Mouse (Mus musculus): ENCODE data around the gene Ghr. TPM values are rescaled to one million over a fixed set of nuclear protein-coding genes. Genes with fewer than 3 reads are reported as not detected.

Ghr gene
- polyA plus RNA-seq, 1 experiment = 3.8 TPM

- no peak overlapping the region for H3K4me3 ChIP-seq (ENCODE audit: low read depth, low read length)
- no peak for TF ChIP-seq POLR2A (IDR thresholded peaks at IDR 0.05; ENCODE audit: low read depth, low read length)
- TF ChIP-seq CTCF (IDR thresholded peaks at IDR 0.05; ENCODE audit: extremely low read depth, insufficient read length, insufficient replicate concordance, low read depth, low read length) = no peak
- no peak overlapping the region for H3K27ac ChIP-seq (ENCODE audit: insufficient read depth, low read depth, low read length)
- H3K4me1 ChIP-seq (ENCODE audit: control insufficient read depth, insufficient read depth, insufficient read length, low read length) = no peaks in the 10 kb centered on the region
- WGBS = 63% methylated on average over 1 of the region's 1 CpGs
- H3K36me3 ChIP-seq (ENCODE audit: control insufficient read depth, insufficient read depth, low read length) = no peaks in the 10 kb centered on the region
- H3K27me3 ChIP-seq (ENCODE audit: control insufficient read depth, insufficient read depth, low read length) = no peaks in the 10 kb centered on the region
Measured at GRCm38 (mm10) chr15:3514027-3514426, 69.3 kb downstream of the Ghr start.

- no peak overlapping the region for H3K27ac ChIP-seq (ENCODE audit: insufficient read depth, low read depth, low read length)
- no peaks in the 10 kb centered on the region for H3K4me1 ChIP-seq (ENCODE audit: control insufficient read depth, insufficient read depth, insufficient read length, low read length)
- H3K4me3 ChIP-seq (ENCODE audit: low read depth, low read length) = no peak overlapping the region
- no peaks in the 10 kb centered on the region for H3K36me3 ChIP-seq (ENCODE audit: control insufficient read depth, insufficient read depth, low read length)
- TF ChIP-seq CTCF (IDR thresholded peaks at IDR 0.05; ENCODE audit: extremely low read depth, insufficient read length, insufficient replicate concordance, low read depth, low read length) = no peak
- no peak for TF ChIP-seq POLR2A (IDR thresholded peaks at IDR 0.05; ENCODE audit: low read depth, low read length)
- 73% methylated on average over 1 of the region's 1 CpGs for WGBS
- H3K27me3 ChIP-seq (ENCODE audit: control insufficient read depth, insufficient read depth, low read length) = no peaks in the 10 kb centered on the region
Measured at GRCm38 (mm10) chr15:3512380-3512779, 70.9 kb downstream of the Ghr start.

GRCm38 (mm10) chr15:3511639-3512171 lies 71.6 kb downstream of the Ghr start:
- Histone ChIP-seq H3K4me1 (ENCODE audit: control insufficient read depth, insufficient read depth, insufficient read length, low read length) (no peaks in the 10 kb centered on the region), H3K27ac (ENCODE audit: insufficient read depth, low read depth, low read length) (no peak overlapping the region), H3K4me3 (ENCODE audit: low read depth, low read length) (no peak overlapping the region), H3K27me3 (ENCODE audit: control insufficient read depth, insufficient read depth, low read length) (no peaks in the 10 kb centered on the region), H3K36me3 (ENCODE audit: control insufficient read depth, insufficient read depth, low read length) (no peaks in the 10 kb centered on the region)
- TF ChIP-seq POLR2A (IDR thresholded peaks at IDR 0.05; ENCODE audit: low read depth, low read length) = no peak
- TF ChIP-seq CTCF (IDR thresholded peaks at IDR 0.05; ENCODE audit: extremely low read depth, insufficient read length, insufficient replicate concordance, low read depth, low read length) = no peak
- WGBS = 75% methylated on average over 2 of the region's 2 CpGs

- H3K36me3 ChIP-seq (ENCODE audit: control insufficient read depth, insufficient read depth, low read length) = no peaks in the 10 kb centered on the region
- WGBS = 75% methylated on average over 3 of the region's 3 CpGs
Measured at GRCm38 (mm10) chr15:3509089-3509488, 74.2 kb downstream of the Ghr start.

GRCm38 (mm10) chr15:3507329-3507728 lies 76.0 kb downstream of the Ghr start:
- H3K4me1 ChIP-seq (ENCODE audit: control insufficient read depth, insufficient read depth, insufficient read length, low read length) = no peaks in the 10 kb centered on the region
- TF ChIP-seq CTCF (IDR thresholded peaks at IDR 0.05; ENCODE audit: extremely low read depth, insufficient read length, insufficient replicate concordance, low read depth, low read length) (no peak), POLR2A (IDR thresholded peaks at IDR 0.05; ENCODE audit: low read depth, low read length) (no peak)
- no peaks in the 10 kb centered on the region for H3K36me3 ChIP-seq (ENCODE audit: control insufficient read depth, insufficient read depth, low read length)
- H3K27ac ChIP-seq (ENCODE audit: insufficient read depth, low read depth, low read length) = no peak overlapping the region
- H3K27me3 ChIP-seq (ENCODE audit: control insufficient read depth, insufficient read depth, low read length) = no peaks in the 10 kb centered on the region
- H3K4me3 ChIP-seq (ENCODE audit: low read depth, low read length) = no peak overlapping the region
- 90% methylated on average over 2 of the region's 2 CpGs for WGBS

More at GRCm38 (mm10) chr15:3509089-3509488, 74.2 kb downstream of the Ghr start:
- Histone ChIP-seq H3K4me3 (ENCODE audit: low read depth, low read length) (no peak overlapping the region), H3K27ac (ENCODE audit: insufficient read depth, low read depth, low read length) (no peak overlapping the region), H3K27me3 (ENCODE audit: control insufficient read depth, insufficient read depth, low read length) (no peaks in the 10 kb centered on the region), H3K4me1 (ENCODE audit: control insufficient read depth, insufficient read depth, insufficient read length, low read length) (no peaks in the 10 kb centered on the region)
- TF ChIP-seq CTCF (IDR thresholded peaks at IDR 0.05; ENCODE audit: extremely low read depth, insufficient read length, insufficient replicate concordance, low read depth, low read length) = no peak
- TF ChIP-seq POLR2A (IDR thresholded peaks at IDR 0.05; ENCODE audit: low read depth, low read length) = no peak

- no peaks in the 10 kb centered on the region for H3K36me3 ChIP-seq (ENCODE audit: control insufficient read depth, insufficient read depth, low read length)
- TF ChIP-seq CTCF (IDR thresholded peaks at IDR 0.05; ENCODE audit: extremely low read depth, insufficient read length, insufficient replicate concordance, low read depth, low read length) (no peak), POLR2A (IDR thresholded peaks at IDR 0.05; ENCODE audit: low read depth, low read length) (no peak)
- H3K27ac ChIP-seq (ENCODE audit: insufficient read depth, low read depth, low read length) = no peak overlapping the region
- no peaks in the 10 kb centered on the region for H3K4me1 ChIP-seq (ENCODE audit: control insufficient read depth, insufficient read depth, insufficient read length, low read length)
- H3K4me3 ChIP-seq (ENCODE audit: low read depth, low read length) = no peak overlapping the region
- WGBS = 18% methylated on average over 5 of the region's 5 CpGs
- no peaks in the 10 kb centered on the region for H3K27me3 ChIP-seq (ENCODE audit: control insufficient read depth, insufficient read depth, low read length)
Measured at GRCm38 (mm10) chr15:3504700-3505099, 78.6 kb downstream of the Ghr start.

- H3K4me1 ChIP-seq (ENCODE audit: control insufficient read depth, insufficient read depth, insufficient read length, low read length) = no peaks in the 10 kb centered on the region
- no peak overlapping the region for H3K27ac ChIP-seq (ENCODE audit: insufficient read depth, low read depth, low read length)
- WGBS = 81% methylated on average over 3 of the region's 3 CpGs
- TF ChIP-seq POLR2A (IDR thresholded peaks at IDR 0.05; ENCODE audit: low read depth, low read length) (no peak), CTCF (IDR thresholded peaks at IDR 0.05; ENCODE audit: extremely low read depth, insufficient read length, insufficient replicate concordance, low read depth, low read length) (no peak)
- H3K36me3 ChIP-seq (ENCODE audit: control insufficient read depth, insufficient read depth, low read length) = no peaks in the 10 kb centered on the region
- H3K4me3 ChIP-seq (ENCODE audit: low read depth, low read length) = no peak overlapping the region
- H3K27me3 ChIP-seq (ENCODE audit: control insufficient read depth, insufficient read depth, low read length) = no peaks in the 10 kb centered on the region
Measured at GRCm38 (mm10) chr15:3501683-3502082, 81.6 kb downstream of the Ghr start.

Data from small intestine, adult 2 months (tissue).